Mouse (Mus musculus) heart, postnatal 0 days (tissue): ENCODE results near the gene Ifitm2. TPM values are rescaled to one million over a fixed set of nuclear protein-coding genes. Genes with fewer than 3 reads are reported as not detected.

Experiments
- ATAC-seq: fragments of 200-750 bp; cut with Nextera tagmentation; 2 replicates; pipeline ENCODE4 v1.8.0; 2017; ENCODE audit warnings: low read depth, moderate number of reproducible peaks, moderate library complexity; ENCODE audit not compliant: insufficient read depth
- DNase-seq: peaks from one replicate; pipeline ENCODE4 v3.0.0-alpha.2; 2016; ENCODE audit warnings: low spot score
- H3K27ac ChIP-seq: fragments of 300-500 bp; sonication (generic); 2 replicates; pipeline ENCODE4 v1.5.1; 2014; ENCODE audit warnings: low read depth, mild to moderate bottlenecking
- H3K27me3 ChIP-seq: fragments of 300-500 bp; sonication (generic); 2 replicates; pipeline ENCODE4 v1.6.1; 2014; ENCODE audit warnings: low read length, mixed read lengths; ENCODE audit not compliant: control insufficient read depth, insufficient read depth
- H3K36me3 ChIP-seq: fragments of 300-500 bp; sonication (generic); replicated peaks from 2 replicates; pipeline ENCODE4 v1.6.1; 2014; ENCODE audit warnings: low read length, mixed read lengths; ENCODE audit not compliant: control insufficient read depth, insufficient read depth
- H3K4me1 ChIP-seq: fragments of 300-500 bp; sonication (generic); 2 replicates; pipeline ENCODE4 v1.6.1; 2014; ENCODE audit warnings: antibody characterized with exemption; ENCODE audit not compliant: control insufficient read depth, insufficient read depth
- H3K4me2 ChIP-seq: fragments of 300-500 bp; sonication (generic); 2 replicates; pipeline ENCODE4 v1.6.1; 2014; ENCODE audit warnings: low read depth, mild to moderate bottlenecking, low read length, moderate library complexity
- H3K4me3 ChIP-seq: fragments of 300-500 bp; sonication (generic); 2 replicates; pipeline ENCODE4 v1.5.1; 2014; ENCODE audit warnings: low read depth, low read length
- H3K9ac ChIP-seq: fragments of 300-500 bp; sonication (generic); replicated peaks from 2 replicates; pipeline ENCODE4 v1.6.1; 2014; ENCODE audit warnings: low read depth, low read length, mixed read lengths
- H3K9me3 ChIP-seq: fragments of 300-500 bp; sonication (generic); replicated peaks from 2 replicates; pipeline ENCODE4 v1.6.1; 2016; ENCODE audit warnings: low read length; ENCODE audit not compliant: control insufficient read depth
- CTCF ChIP-seq: IDR thresholded peaks from 2 replicates; pipeline ENCODE4 v1.5.1; 2016; ENCODE audit warnings: antibody characterized with exemption, control low read depth, low read depth
- EP300 ChIP-seq: IDR thresholded peaks from 2 replicates; pipeline ENCODE4 v1.6.1; 2016; ENCODE audit warnings: antibody characterized with exemption, low read depth
- WGBS: fragments of 180-500 bp; shearing (Covaris S2); extraction: QIAGEN DNeasy Blood & Tissue Kit; methylation state at CpG from one replicate; pipeline ENCODE4 v1.1.7; 2014; 5-methylcytosine and 5-hydroxymethylcytosine counted together
- polyA plus RNA-seq: library from polyadenylated mRNA; unstranded; fragments of >200 nt; fragmentation: Nextera tagmentation; extraction: Ambion mirVana; gene quantifications from 2 replicates; pipeline ENCODE4 v1.2.1, GENCODE M21; 2015
- total RNA-seq: library from RNA; depleted of rRNA; stranded (reverse); fragments of >200 nt; gene quantifications from 2 replicates; pipeline ENCODE4 v1.2.3, GENCODE M21; 2014; ENCODE audit warnings: low replicate concordance; rRNA removed

Ifitm2 gene
- total and polyA plus RNA-seq, 2 experiments from 2014 or later: 172 to 516 TPM

DNA sequence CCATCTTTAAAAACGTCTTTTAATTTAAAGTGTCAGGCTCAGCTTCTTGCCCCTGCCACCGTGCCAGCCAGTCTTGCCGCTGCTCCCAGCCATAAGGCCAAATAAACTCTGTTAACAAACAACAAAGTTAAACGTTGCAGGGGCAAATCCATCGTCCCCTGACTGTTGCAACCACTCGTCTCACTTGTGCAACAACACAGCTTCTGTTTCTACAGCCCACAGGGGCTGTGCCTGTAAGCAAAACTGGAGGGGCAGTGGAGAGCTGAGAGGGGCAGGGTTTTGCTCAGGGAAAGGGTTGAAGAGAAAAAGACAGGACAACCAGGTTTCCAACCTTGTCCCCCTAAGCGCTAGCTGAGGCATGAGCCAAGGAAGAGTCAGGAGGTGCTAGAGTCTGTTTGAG lies 47.6 kb downstream of the Ifitm2 start:
- 54% methylated on average over 7 of the region's 7 CpGs for WGBS
- Histone ChIP-seq H3K36me3 (no peaks in the 10 kb centered on the region), H3K4me2 (no peak overlapping the region), H3K27ac (no peak overlapping the region), H3K9me3 (no peaks in the 10 kb centered on the region), H3K4me1 (no peaks in the 10 kb centered on the region), H3K9ac (no peak overlapping the region), H3K4me3 (no peak overlapping the region), H3K27me3 (no peaks in the 10 kb centered on the region)
- TF ChIP-seq CTCF: no peak
- TF ChIP-seq EP300: no peak
- ATAC-seq (no peak), DNase-seq (no peak)

DNA sequence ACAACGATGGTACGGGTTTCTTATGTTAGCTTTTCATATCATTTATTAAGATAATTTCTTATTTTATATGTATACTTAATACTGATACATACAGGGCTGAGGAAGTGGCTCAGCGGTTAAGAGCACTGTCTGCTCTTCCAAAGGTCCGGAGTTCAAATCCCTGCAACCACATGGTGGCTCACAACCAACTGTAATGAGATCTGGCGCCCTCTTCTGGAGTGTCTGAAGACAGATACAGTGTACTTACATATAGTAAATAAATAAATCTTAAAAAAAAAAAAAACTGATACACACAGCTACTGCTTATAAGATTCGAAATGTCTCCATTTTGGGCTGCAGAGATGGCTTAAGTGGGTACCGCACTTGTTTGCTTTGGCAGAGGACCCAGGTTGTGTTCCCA lies 48.1 kb downstream of the Ifitm2 start:
- no peaks in the 10 kb centered on the region for H3K4me1 ChIP-seq
- ATAC-seq (no peak), DNase-seq (no peak)
- no peak overlapping the region for H3K27ac ChIP-seq
- H3K9me3 ChIP-seq: no peaks in the 10 kb centered on the region
- no peaks in the 10 kb centered on the region for H3K27me3 ChIP-seq
- H3K36me3 ChIP-seq: no peaks in the 10 kb centered on the region
- no peak overlapping the region for H3K4me3 ChIP-seq
- no peak overlapping the region for H3K4me2 ChIP-seq
- 85% methylated on average over 7 of the region's 7 CpGs for WGBS
- H3K9ac ChIP-seq: no peak overlapping the region
- TF ChIP-seq CTCF (no peak), EP300 (no peak)

DNA sequence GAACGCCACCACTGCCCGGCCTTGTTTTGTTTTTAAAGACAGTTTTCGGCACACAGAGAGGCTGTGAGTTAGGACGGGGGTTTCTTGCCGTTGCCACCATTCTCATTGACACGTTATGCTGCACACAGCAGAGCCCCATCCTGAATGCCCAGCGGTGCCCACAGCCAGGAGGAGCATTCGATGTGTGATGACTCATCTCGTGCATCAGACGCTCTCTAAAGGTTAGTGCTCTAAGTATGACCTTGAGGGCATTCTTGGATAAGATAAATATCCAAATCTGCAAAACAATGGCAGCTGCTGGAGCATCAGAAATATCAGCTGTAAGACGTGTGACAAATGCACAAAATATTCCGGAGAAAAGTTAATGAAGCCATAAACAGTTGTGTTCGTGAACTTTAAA lies 48.7 kb downstream of the Ifitm2 start:
- Histone ChIP-seq H3K9ac (no peak overlapping the region), H3K27me3 (no peaks in the 10 kb centered on the region), H3K9me3 (no peaks in the 10 kb centered on the region), H3K4me1 (no peaks in the 10 kb centered on the region), H3K4me2 (no peak overlapping the region), H3K36me3 (no peaks in the 10 kb centered on the region), H3K27ac (no peak overlapping the region), H3K4me3 (no peak overlapping the region)
- no peak for ATAC-seq
- whole genome bisulfite sequencing: 63% methylated on average over 13 of the region's 13 CpGs
- TF ChIP-seq CTCF (no peak), EP300 (no peak)
- no peak for DNase-seq

DNA sequence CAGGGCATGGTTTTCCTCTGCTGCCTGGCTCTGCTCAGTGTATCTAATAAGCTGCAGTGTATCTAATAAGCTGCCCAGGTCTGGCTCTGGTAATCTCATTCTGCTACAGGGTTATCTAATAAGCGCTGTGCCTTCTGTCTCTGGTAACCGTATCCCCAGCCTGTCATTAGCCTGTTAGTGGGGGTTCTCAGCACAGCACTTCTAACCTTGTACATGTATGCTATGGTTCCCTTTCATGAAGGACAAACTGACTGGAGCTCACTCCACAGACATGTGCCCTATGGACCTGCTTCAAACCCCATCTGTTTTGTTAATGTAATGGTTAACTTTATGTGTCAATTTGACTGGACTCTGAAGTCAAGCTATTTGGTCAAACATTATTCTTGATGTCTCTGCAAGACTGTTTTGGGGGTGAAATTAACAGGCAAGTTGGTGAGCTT lies 50.1 kb downstream of the Ifitm2 start:
- Histone ChIP-seq H3K27ac (no peak overlapping the region), H3K27me3 (no peaks in the 10 kb centered on the region), H3K9me3 (no peaks in the 10 kb centered on the region), H3K9ac (no peak overlapping the region), H3K36me3 (no peaks in the 10 kb centered on the region), H3K4me2 (no peak overlapping the region), H3K4me3 (no peak overlapping the region), H3K4me1 (peaks cover 7% of the 10 kb centered on the region)
- DNase-seq (no peak), ATAC-seq (no peak)
- 42% methylated on average over 2 of the region's 2 CpGs for WGBS
- TF ChIP-seq CTCF (no peak), EP300 (no peak)

Other genes with a start within 250 kb of the Ifitm2 start
- 0.11 TPM in 1 of 2 replicates, not detected in the other for gene Cyp2e1, start 192.2 kb downstream of the Ifitm2 start, total RNA-seq
- not detected in 2 replicates for gene Cyp2e1, start 192.2 kb downstream of the Ifitm2 start, polyA plus RNA-seq
- not detected in 2 replicates for gene Syce1, start 168.1 kb downstream of the Ifitm2 start, total RNA-seq
- gene Syce1, start 168.1 kb downstream of the Ifitm2 start, polyA plus RNA-seq: 0.10 and 0.18 TPM in 2 replicates
- gene Zfp941, start 133.8 kb downstream of the Ifitm2 start, total RNA-seq: 0.11 and 0.97 TPM in 2 replicates
- gene Zfp941, start 133.8 kb downstream of the Ifitm2 start, polyA plus RNA-seq: 0.29 and 0.45 TPM in 2 replicates
- gene Urah, start 121.0 kb downstream of the Ifitm2 start, total RNA-seq: not detected in 2 replicates
- gene Urah, start 121.0 kb downstream of the Ifitm2 start, polyA plus RNA-seq: 0.27 and 0.29 TPM in 2 replicates
- gene Scgb1c1, start 110.4 kb downstream of the Ifitm2 start, total RNA-seq: 0.80 TPM in 1 of 2 replicates, not detected in the other
- gene Scgb1c1, start 110.4 kb downstream of the Ifitm2 start, polyA plus RNA-seq: 8.7 and 11.0 TPM in 2 replicates
- not detected in 2 replicates for gene Odf3, start 108.2 kb downstream of the Ifitm2 start, total RNA-seq
- not detected in 2 replicates for gene Odf3, start 108.2 kb downstream of the Ifitm2 start, polyA plus RNA-seq
- gene Gm45785, start 99.7 kb downstream of the Ifitm2 start, total RNA-seq: not detected in 2 replicates
- not detected in 2 replicates for gene Gm45785, start 99.7 kb downstream of the Ifitm2 start, polyA plus RNA-seq
- gene Ric8a, start 99.0 kb downstream of the Ifitm2 start, total RNA-seq: 37.2 and 73.8 TPM in 2 replicates
- gene Ric8a, start 99.0 kb downstream of the Ifitm2 start, polyA plus RNA-seq: 27.5 and 27.8 TPM in 2 replicates
- 13.9 and 14.8 TPM in 2 replicates for gene Bet1l, start 98.4 kb downstream of the Ifitm2 start, total RNA-seq
- 29.6 and 32.0 TPM in 2 replicates for gene Bet1l, start 98.4 kb downstream of the Ifitm2 start, polyA plus RNA-seq
- gene Psmd13, start 74.0 kb downstream of the Ifitm2 start, total RNA-seq: 72.6 and 84.3 TPM in 2 replicates
- gene Psmd13, start 74.0 kb downstream of the Ifitm2 start, polyA plus RNA-seq: 172 and 185 TPM in 2 replicates
- 89.4 and 105 TPM in 2 replicates for gene Sirt3, start 73.7 kb downstream of the Ifitm2 start, total RNA-seq
- gene Sirt3, start 73.7 kb downstream of the Ifitm2 start, polyA plus RNA-seq: 76.1 and 78.0 TPM in 2 replicates
- gene Cox8b, start 55.5 kb downstream of the Ifitm2 start, total RNA-seq: 425 and 483 TPM in 2 replicates
- 1,841 and 1,871 TPM in 2 replicates for gene Cox8b, start 55.5 kb downstream of the Ifitm2 start, polyA plus RNA-seq
- not detected in 2 replicates for gene Nlrp6, start 35.1 kb downstream of the Ifitm2 start, total RNA-seq
- gene Nlrp6, start 35.1 kb downstream of the Ifitm2 start, polyA plus RNA-seq: 0.08 TPM in 1 of 2 replicates, not detected in the other
- 13.8 and 16.3 TPM in 2 replicates for gene Pgghg, start 14.6 kb downstream of the Ifitm2 start, total RNA-seq
- gene Pgghg, start 14.6 kb downstream of the Ifitm2 start, polyA plus RNA-seq: 5.8 and 5.9 TPM in 2 replicates
- 3.4 TPM in 1 of 2 replicates, not detected in the other for gene Ifitm5, start 5.7 kb downstream of the Ifitm2 start, total RNA-seq
- gene Ifitm5, start 5.7 kb downstream of the Ifitm2 start, polyA plus RNA-seq: 0.56 and 0.87 TPM in 2 replicates
- gene Gm45717, start 50 bp downstream of the Ifitm2 start, total RNA-seq: not detected in 2 replicates
- 0.36 TPM in 1 of 2 replicates, not detected in the other for gene Gm45717, start 50 bp downstream of the Ifitm2 start, polyA plus RNA-seq
- gene Ifitm1, start 11.2 kb upstream of the Ifitm2 start, total RNA-seq: 1.4 and 23.1 TPM in 2 replicates
- gene Ifitm1, start 11.2 kb upstream of the Ifitm2 start, polyA plus RNA-seq: 4.1 and 6.6 TPM in 2 replicates
- 148 and 324 TPM in 2 replicates for gene Ifitm3, start 54.8 kb upstream of the Ifitm2 start, total RNA-seq
- gene Ifitm3, start 54.8 kb upstream of the Ifitm2 start, polyA plus RNA-seq: 202 and 230 TPM in 2 replicates
- not detected in 2 replicates for gene Ifitm6, start 61.9 kb upstream of the Ifitm2 start, total RNA-seq
- gene Ifitm6, start 61.9 kb upstream of the Ifitm2 start, polyA plus RNA-seq: 0.30 and 0.74 TPM in 2 replicates
- not detected in 2 replicates for gene Gm17387, start 73.1 kb upstream of the Ifitm2 start, total RNA-seq
- not detected in 2 replicates for gene Gm17387, start 73.1 kb upstream of the Ifitm2 start, polyA plus RNA-seq
- gene B4galnt4, start 105.1 kb upstream of the Ifitm2 start, total RNA-seq: 0.43 TPM in 1 of 2 replicates, not detected in the other
- 0.10 TPM in 1 of 2 replicates, not detected in the other for gene B4galnt4, start 105.1 kb upstream of the Ifitm2 start, polyA plus RNA-seq
- gene Pkp3, start 122.2 kb upstream of the Ifitm2 start, total RNA-seq: 3.8 TPM in 1 of 2 replicates, not detected in the other
- gene Pkp3, start 122.2 kb upstream of the Ifitm2 start, polyA plus RNA-seq: 0.19 and 0.20 TPM in 2 replicates
- 10.3 and 16.8 TPM in 2 replicates for gene Sigirr, start 144.6 kb upstream of the Ifitm2 start, total RNA-seq
- 4.2 and 5.1 TPM in 2 replicates for gene Sigirr, start 144.6 kb upstream of the Ifitm2 start, polyA plus RNA-seq
- gene Ano9, start 161.8 kb upstream of the Ifitm2 start, total RNA-seq: not detected in 2 replicates
- 0.04 and 0.07 TPM in 2 replicates for gene Ano9, start 161.8 kb upstream of the Ifitm2 start, polyA plus RNA-seq
- gene Ptdss2, start 166.4 kb upstream of the Ifitm2 start, total RNA-seq: 22.3 and 35.5 TPM in 2 replicates
- gene Ptdss2, start 166.4 kb upstream of the Ifitm2 start, polyA plus RNA-seq: 54.8 and 56.9 TPM in 2 replicates
- gene Rnh1, start 216.9 kb upstream of the Ifitm2 start, total RNA-seq: 157 and 172 TPM in 2 replicates
- gene Rnh1, start 216.9 kb upstream of the Ifitm2 start, polyA plus RNA-seq: 88.3 and 90.2 TPM in 2 replicates
- 72.2 and 74.9 TPM in 2 replicates for gene Hras, start 238.0 kb upstream of the Ifitm2 start, total RNA-seq
- 73.5 and 78.9 TPM in 2 replicates for gene Hras, start 238.0 kb upstream of the Ifitm2 start, polyA plus RNA-seq
- gene Lrrc56, start 238.2 kb upstream of the Ifitm2 start, total RNA-seq: 1.1 and 5.6 TPM in 2 replicates
- 2.9 TPM in 2 replicates for gene Lrrc56, start 238.2 kb upstream of the Ifitm2 start, polyA plus RNA-seq